Mouse (Mus musculus) thymus, adult 2 months (tissue): ENCODE measurements around the gene Chrnb1. TPM values are rescaled to one million over a fixed set of nuclear protein-coding genes. Genes with fewer than 3 reads are reported as not detected.

ENCODE experiments used
- DNase-seq: peaks from one replicate; pipeline ENCODE4 v3.0.0; 2021
- H3K27ac ChIP-seq: fragments of 200-500 bp; 2 replicates; pipeline ENCODE4 v1.5.1; 2012; ENCODE audit warnings: low read length, control low read depth; ENCODE audit not compliant: control insufficient read depth, insufficient read depth
- H3K27me3 ChIP-seq: fragments of 200-500 bp; 2 replicates; pipeline ENCODE4 v1.6.1; 2012; ENCODE audit warnings: mild to moderate bottlenecking, low read length, moderate library complexity, mixed read lengths; ENCODE audit not compliant: control insufficient read depth, insufficient read depth
- H3K36me3 ChIP-seq: fragments of 200-500 bp; 2 replicates; pipeline ENCODE4 v1.6.1; 2012; ENCODE audit warnings: mild to moderate bottlenecking, low read length, moderate library complexity; ENCODE audit not compliant: control insufficient read depth, insufficient read depth
- H3K4me1 ChIP-seq: fragments of 200-500 bp; replicated peaks from 2 replicates; pipeline ENCODE4 v1.6.1; 2012; ENCODE audit warnings: low read length; ENCODE audit not compliant: control insufficient read depth, insufficient read depth
- H3K4me3 ChIP-seq: fragments of 200-500 bp; 2 replicates; pipeline ENCODE4 v1.5.1; 2012; ENCODE audit warnings: mild to moderate bottlenecking, low read length, control low read depth, moderate library complexity; ENCODE audit not compliant: control insufficient read depth, insufficient read depth
- CTCF ChIP-seq: fragments of 200-500 bp; IDR thresholded peaks from 2 replicates; pipeline ENCODE4 v1.5.1; 2012; ENCODE audit warnings: mild to moderate bottlenecking, control low read depth, low read length, moderate library complexity, borderline replicate concordance; ENCODE audit not compliant: control insufficient read depth, poor library complexity, insufficient read depth; ENCODE audit errors: extremely low read depth
- POLR2A ChIP-seq: fragments of 200-500 bp; IDR thresholded peaks from 2 replicates; pipeline ENCODE4 v1.6.1; 2012; ENCODE audit warnings: mild to moderate bottlenecking, low read length, control low read depth, moderate library complexity; ENCODE audit not compliant: control insufficient read depth, poor library complexity, insufficient read depth; ENCODE audit errors: extremely low read depth
- WGBS: fragments of 180-500 bp; shearing (Covaris S2); methylation state at CpG from one replicate; pipeline ENCODE4 v1.1.7; 2018; 5-methylcytosine and 5-hydroxymethylcytosine counted together
- polyA plus RNA-seq: library from polyadenylated mRNA; depleted of rRNA; stranded (reverse); fragments of >200 nt; gene quantifications from 2 replicates; pipeline ENCODE4 v1.2.3, GENCODE M21; 2012

Chrnb1 gene
- polyA plus RNA-seq, 1 experiment = 15.7 TPM

DNA sequence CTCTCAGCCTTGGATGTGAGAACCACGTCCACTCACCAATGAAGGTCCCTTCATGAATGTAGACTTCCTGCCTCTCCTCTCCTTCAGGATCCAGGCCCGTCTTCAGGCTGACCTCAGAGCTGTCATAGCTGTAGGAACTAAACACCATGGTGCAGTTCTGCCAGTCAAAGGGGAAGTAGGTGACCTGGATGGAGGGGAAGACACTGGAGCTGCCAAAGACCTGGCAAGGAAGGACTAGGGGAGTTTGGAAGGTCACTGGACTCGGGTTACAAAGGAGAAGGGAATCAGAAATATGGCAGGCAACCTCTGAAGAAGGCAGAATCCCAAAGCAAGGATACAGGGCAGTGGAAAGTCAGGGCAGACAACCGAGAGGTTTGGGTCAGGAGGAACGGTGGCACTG, 2.3 kb downstream of the Chrnb1 start:
- WGBS = 89% methylated on average over 5 of the region's 5 CpGs
- no peak for TF ChIP-seq POLR2A
- no peak for TF ChIP-seq CTCF
- no peak overlapping the region for H3K4me3 ChIP-seq

DNA sequence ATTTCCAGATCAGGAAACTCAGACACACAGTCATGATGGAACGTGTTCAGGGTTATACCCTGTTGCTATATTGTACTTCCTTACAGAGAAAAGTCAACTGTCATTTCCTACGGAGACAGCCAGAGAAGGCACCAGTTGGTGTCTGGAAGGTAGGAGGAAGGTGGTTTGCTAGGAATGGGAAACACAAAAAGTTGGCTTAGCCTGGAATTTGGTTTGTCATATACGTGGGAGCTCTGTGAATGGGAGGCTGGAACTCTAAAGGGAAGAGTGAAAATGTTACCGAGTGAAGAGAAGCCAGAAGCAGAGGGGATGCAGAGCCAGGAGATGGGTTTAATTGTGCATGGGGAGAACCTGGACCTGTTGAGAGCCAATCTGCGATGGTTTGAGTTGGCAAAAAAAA, 4.3 kb downstream of the Chrnb1 start:
- H3K27ac ChIP-seq = no peak overlapping the region
- H3K4me1 ChIP-seq = no peaks in the 10 kb centered on the region; the same call in 1 of the 2 replicates
- no peaks in the 10 kb centered on the region for H3K36me3 ChIP-seq
- TF ChIP-seq CTCF (no peak), POLR2A (no peak)
- 95% methylated on average over 5 of the region's 5 CpGs for WGBS
- no peak for DNase-seq
- H3K27me3 ChIP-seq = no peaks in the 10 kb centered on the region
- no peak overlapping the region for H3K4me3 ChIP-seq

More for the DNA sequence above, 2.3 kb downstream of the Chrnb1 start:
- Histone ChIP-seq H3K27me3 (no peaks in the 10 kb centered on the region), H3K4me1 (no peaks in the 10 kb centered on the region; the same call in 1 of the 2 replicates), H3K36me3 (no peaks in the 10 kb centered on the region), H3K27ac (no peak overlapping the region)
- DNase-seq = no peak

DNA sequence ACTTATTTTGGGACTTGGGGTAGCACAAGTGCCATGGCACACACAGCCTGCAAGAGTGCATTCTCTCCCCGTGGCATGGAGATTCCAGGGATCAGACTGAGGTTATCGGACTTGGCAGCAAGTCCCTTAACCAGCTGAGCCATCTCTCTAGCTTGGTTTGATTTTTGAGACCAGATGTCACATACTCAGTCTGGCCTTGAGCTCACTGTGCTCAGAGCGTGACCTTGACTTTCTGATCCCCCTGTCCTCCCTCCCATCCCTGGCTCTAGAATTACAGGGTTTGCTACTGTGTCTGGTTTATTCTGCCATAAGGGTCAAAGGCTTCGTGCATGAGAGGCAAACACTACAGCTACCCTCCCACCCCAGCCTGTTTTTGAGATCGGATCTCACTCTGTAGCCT, 6.3 kb downstream of the Chrnb1 start:
- no peaks in the 10 kb centered on the region for H3K4me1 ChIP-seq
- no peak overlapping the region for H3K27ac ChIP-seq
- H3K4me3 ChIP-seq = no peak overlapping the region
- H3K36me3 ChIP-seq = no peaks in the 10 kb centered on the region
- no peak for DNase-seq
- 90% methylated on average over 5 of the region's 5 CpGs for WGBS
- H3K27me3 ChIP-seq = no peaks in the 10 kb centered on the region
- no peak for TF ChIP-seq CTCF
- no peak for TF ChIP-seq POLR2A

DNA sequence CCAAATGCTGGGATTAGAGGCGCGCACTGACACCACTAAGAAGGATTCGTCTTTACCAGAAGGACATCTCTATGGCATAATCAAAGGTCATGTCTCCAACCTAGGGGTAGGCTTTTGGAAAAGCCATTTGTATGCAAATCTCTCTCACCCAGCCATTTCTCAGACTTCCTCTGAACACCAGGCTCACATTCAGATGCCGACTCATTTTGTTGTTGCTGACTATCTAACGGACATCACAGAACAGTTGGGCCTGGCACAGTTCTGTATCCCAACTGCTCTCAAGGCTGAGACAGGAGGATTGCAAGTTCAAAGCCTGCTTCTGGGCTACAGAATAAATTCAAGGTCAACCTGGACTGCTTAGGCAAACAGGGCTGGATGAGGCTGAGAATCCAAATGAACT, 8.4 kb downstream of the Chrnb1 start:
- H3K4me1 ChIP-seq = no peaks in the 10 kb centered on the region
- H3K36me3 ChIP-seq = no peaks in the 10 kb centered on the region
- no peak for DNase-seq
- no peak overlapping the region for H3K27ac ChIP-seq
- H3K4me3 ChIP-seq = no peak overlapping the region
- WGBS = 93% methylated on average over 5 of the region's 5 CpGs
- TF ChIP-seq CTCF = no peak
- TF ChIP-seq POLR2A = no peak
- H3K27me3 ChIP-seq = no peaks in the 10 kb centered on the region

DNA sequence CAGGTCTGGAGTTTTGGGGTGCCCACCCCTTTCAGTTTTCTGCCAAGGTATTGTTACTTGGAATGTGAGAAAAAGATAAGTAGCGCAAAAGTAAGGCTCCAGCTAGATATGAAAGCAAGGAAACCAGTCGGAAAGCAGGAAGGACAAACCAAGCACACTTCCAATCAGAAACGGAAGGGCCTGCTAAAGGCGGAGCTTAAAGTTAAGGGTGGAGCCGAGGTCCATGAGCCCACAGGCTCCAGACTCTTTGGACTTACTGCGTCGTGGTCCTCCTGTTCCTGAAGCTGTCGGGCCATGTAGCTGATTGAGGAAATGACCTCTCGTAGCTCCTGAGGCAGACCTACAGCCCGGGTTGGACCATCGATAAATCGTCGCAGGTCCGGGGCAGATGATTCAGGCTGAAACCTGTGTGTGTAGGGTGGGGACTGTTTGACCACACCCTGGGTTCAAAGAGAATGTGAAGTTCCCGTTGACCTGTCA, 10.9 kb downstream of the Chrnb1 start:
- H3K27ac ChIP-seq = no peak overlapping the region
- 61% methylated on average over 15 of the region's 15 CpGs for WGBS
- TF ChIP-seq CTCF = no peak
- TF ChIP-seq POLR2A = no peak

DNA sequence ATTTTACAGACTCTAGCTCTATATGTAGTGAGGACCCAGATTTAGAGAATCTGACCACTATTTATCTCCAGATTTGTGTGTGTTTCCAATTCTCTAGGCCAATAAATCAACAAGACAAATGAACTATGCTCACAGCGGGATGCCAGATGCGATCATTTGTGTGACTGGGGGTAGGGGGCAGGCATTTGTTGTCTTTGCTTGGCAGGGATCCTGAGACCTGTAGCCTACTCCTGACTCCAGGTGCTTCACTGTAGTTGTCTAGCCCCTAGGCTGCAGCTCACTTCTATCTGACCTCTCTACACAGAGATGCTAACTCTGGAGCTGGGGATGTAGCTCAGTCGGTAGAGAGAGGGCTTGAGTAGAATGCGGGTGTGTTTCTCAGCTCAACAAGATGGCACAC, 13.9 kb downstream of the Chrnb1 start:
- no peak for TF ChIP-seq CTCF
- no peak for TF ChIP-seq POLR2A
- no peak for DNase-seq
- no peaks in the 10 kb centered on the region for H3K36me3 ChIP-seq
- no peak overlapping the region for H3K27ac ChIP-seq
- 93% methylated on average over 4 of the region's 4 CpGs for WGBS
- H3K4me1 ChIP-seq = no peaks in the 10 kb centered on the region
- no peaks in the 10 kb centered on the region for H3K27me3 ChIP-seq
- no peak overlapping the region for H3K4me3 ChIP-seq

More for the DNA sequence above, 10.9 kb downstream of the Chrnb1 start:
- no peaks in the 10 kb centered on the region for H3K36me3 ChIP-seq
- no peak for DNase-seq
- no peaks in the 10 kb centered on the region for H3K27me3 ChIP-seq
- H3K4me3 ChIP-seq = no peak overlapping the region
- no peaks in the 10 kb centered on the region for H3K4me1 ChIP-seq

DNA sequence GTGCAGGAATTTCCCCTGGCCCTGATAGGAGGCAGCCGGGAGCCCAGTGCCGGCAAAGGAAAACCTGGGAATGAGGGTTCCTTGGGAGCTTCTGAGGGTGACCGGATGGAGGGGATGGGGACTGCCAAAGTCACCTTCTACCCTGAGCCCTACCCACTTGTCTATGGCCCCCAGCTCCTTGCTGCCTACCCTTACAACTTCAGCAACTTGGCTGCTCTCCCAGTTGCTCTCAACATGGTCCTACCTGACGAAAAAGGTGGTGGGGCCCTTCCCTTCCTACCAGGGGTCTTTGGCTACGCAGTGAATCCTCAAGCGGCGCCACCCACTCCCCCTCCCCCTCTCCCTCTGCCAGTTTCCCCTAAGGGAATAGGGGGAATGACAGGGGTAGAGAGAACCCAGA, 16.8 kb downstream of the Chrnb1 start:
- DNase-seq = no peak
- no peak for TF ChIP-seq POLR2A
- TF ChIP-seq CTCF = no peak
- H3K4me1 ChIP-seq = no peaks in the 10 kb centered on the region
- 91% methylated on average over 7 of the region's 7 CpGs for WGBS
- no peaks in the 10 kb centered on the region for H3K27me3 ChIP-seq
- no peaks in the 10 kb centered on the region for H3K36me3 ChIP-seq
- no peak overlapping the region for H3K27ac ChIP-seq
- no peak overlapping the region for H3K4me3 ChIP-seq
